Mouse (Mus musculus): Measurements from ENCODE around the gene Thop1. TPM values are rescaled to one million over a fixed set of nuclear protein-coding genes. Genes with fewer than 3 reads are reported as not detected.
"Not testable (repeated sequence)": the region's sequence is repeated elsewhere in the genome, so short reads cannot be mapped to it uniquely, and the experiment has no call there.

Gene Thop1
- polyA plus RNA-seq, 1 experiment = 139 TPM

DNA sequence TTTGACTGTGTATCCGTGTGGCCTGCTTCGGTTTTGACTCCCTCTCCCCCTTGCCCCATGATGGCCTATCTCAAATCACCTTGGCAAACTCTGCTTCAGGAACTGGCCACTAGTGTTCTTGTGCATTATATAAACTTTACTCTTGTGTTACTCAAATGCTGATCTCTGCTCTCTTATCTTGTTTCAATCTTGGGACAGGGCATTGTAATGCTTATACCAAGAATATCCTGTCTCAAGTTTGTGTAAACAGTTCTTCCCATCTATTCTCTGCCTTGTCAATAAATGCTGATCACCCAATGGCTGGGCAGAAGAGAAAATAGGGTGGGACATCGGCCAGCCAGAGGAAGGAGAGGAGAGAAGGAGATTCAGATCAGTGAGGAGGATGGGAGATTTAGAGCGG lies 7.1 kb upstream of the Thop1 start:
- H3K4me2 ChIP-seq (ENCODE audit: low read depth) = no peak overlapping the region
- H3K27me3 ChIP-seq (ENCODE audit: control insufficient read depth, insufficient read depth, insufficient read length) = peaks cover 9% of the 10 kb centered on the region
- H3K36me3 ChIP-seq (ENCODE audit: control insufficient read depth, insufficient read depth) = no peaks in the 10 kb centered on the region
- TF ChIP-seq MYOD1 (IDR thresholded peaks at IDR 0.05; ENCODE audit: control insufficient read depth in 1 of 3, insufficient read length in 2 of 3, low read depth in 2 of 3) = no peak
- TF ChIP-seq MYOG (IDR thresholded peaks at IDR 0.05; ENCODE audit: control insufficient read depth in 1 of 3, insufficient read depth in 1 of 3, insufficient read length in 2 of 3, low read depth in 2 of 3) = no peak
- TF ChIP-seq POLR2A (IDR thresholded peaks at IDR 0.05; ENCODE audit: insufficient read length, low read depth) = no peak
- no peak for TF ChIP-seq E2F4 (IDR thresholded peaks at IDR 0.05; ENCODE audit: insufficient read depth)
- no peak for TF ChIP-seq SRF (IDR thresholded peaks at IDR 0.05; ENCODE audit: control insufficient read depth, insufficient read length, low read depth)
- no peak for TF ChIP-seq POLR2AphosphoS2 (IDR thresholded peaks at IDR 0.05; ENCODE audit: insufficient read length, low read depth)
- TF ChIP-seq REST (IDR thresholded peaks at IDR 0.05; ENCODE audit: insufficient read depth, insufficient read length) = no peak
- TF ChIP-seq USF1 (IDR thresholded peaks at IDR 0.05; ENCODE audit: low read depth) = no peak
- no peak for TF ChIP-seq CEBPB (IDR thresholded peaks at IDR 0.05; ENCODE audit: insufficient read depth, poor library complexity, severe bottlenecking)
- TF ChIP-seq TCF3 (IDR thresholded peaks at IDR 0.05; ENCODE audit: insufficient read length, low read depth) = no peak
- no peak overlapping the region for H3K4me3 ChIP-seq
- H3ac ChIP-seq (ENCODE audit: control insufficient read depth, insufficient read length) = no peak overlapping the region
- peaks cover 23% of the 10 kb centered on the region for H3K79me2 ChIP-seq (ENCODE audit: control insufficient read depth, insufficient read depth)

- H3K4me2 ChIP-seq (ENCODE audit: low read depth); H3K4me3 ChIP-seq; H3K36me3 ChIP-seq (ENCODE audit: control insufficient read depth, insufficient read depth); H3ac ChIP-seq (ENCODE audit: control insufficient read depth, insufficient read length); H3K27me3 ChIP-seq (ENCODE audit: control insufficient read depth, insufficient read depth, insufficient read length); H3K79me2 ChIP-seq (ENCODE audit: control insufficient read depth, insufficient read depth): not testable (repeated sequence)
Measured at GRCm38 (mm10) chr10:81064519-81064918, 5.3 kb upstream of the Thop1 start.

DNA sequence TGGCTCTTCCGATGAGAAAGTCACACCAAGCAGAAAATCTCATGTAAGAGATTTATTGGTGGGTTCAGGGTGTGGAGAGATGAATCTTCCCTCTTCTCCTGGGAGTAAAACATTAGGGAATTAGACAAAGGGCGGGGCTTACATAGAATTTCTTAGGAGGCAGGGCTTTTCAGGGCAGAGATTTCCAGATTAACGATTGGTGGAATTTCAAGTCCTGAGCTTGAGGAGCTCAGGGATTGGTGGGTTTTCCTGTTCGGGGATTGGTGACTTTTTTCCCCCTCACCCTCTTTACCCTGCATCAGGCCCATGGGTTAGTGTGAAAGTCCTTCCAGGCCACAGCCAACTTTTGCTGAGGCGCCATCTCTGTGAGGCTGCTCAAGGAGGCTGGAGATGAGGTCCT lies 1.1 kb upstream of the Thop1 start:
- Histone ChIP-seq H3K4me3 (no peak overlapping the region), H3K36me3 (ENCODE audit: control insufficient read depth, insufficient read depth) (peaks cover 2% of the 10 kb centered on the region), H3K27me3 (ENCODE audit: control insufficient read depth, insufficient read depth, insufficient read length) (peaks cover 10% of the 10 kb centered on the region), H3K79me2 (ENCODE audit: control insufficient read depth, insufficient read depth) (peaks cover 14% of the 10 kb centered on the region), H3ac (ENCODE audit: control insufficient read depth, insufficient read length) (no peak overlapping the region), H3K4me2 (ENCODE audit: low read depth) (no peak overlapping the region)
- no peak for TF ChIP-seq MAX (IDR thresholded peaks at IDR 0.05; ENCODE audit: low read depth)
- no peak for TF ChIP-seq REST (IDR thresholded peaks at IDR 0.05; ENCODE audit: insufficient read depth, insufficient read length)
- TF ChIP-seq TCF12 (IDR thresholded peaks at IDR 0.05; ENCODE audit: insufficient read depth, poor library complexity, severe bottlenecking) = no peak
- TF ChIP-seq MYOD1 (IDR thresholded peaks at IDR 0.05; ENCODE audit: control insufficient read depth in 1 of 3, insufficient read length in 2 of 3, low read depth in 2 of 3) = no peak
- TF ChIP-seq USF1 (IDR thresholded peaks at IDR 0.05; ENCODE audit: low read depth) = no peak
- TF ChIP-seq CEBPB (IDR thresholded peaks at IDR 0.05; ENCODE audit: insufficient read depth, poor library complexity, severe bottlenecking) = no peak
- no peak for TF ChIP-seq E2F4 (IDR thresholded peaks at IDR 0.05; ENCODE audit: insufficient read depth)
- TF ChIP-seq SRF (IDR thresholded peaks at IDR 0.05; ENCODE audit: control insufficient read depth, insufficient read length, low read depth) = no peak
- TF ChIP-seq POLR2A (IDR thresholded peaks at IDR 0.05; ENCODE audit: insufficient read length, low read depth) = no peak
- no peak for TF ChIP-seq MYOG (IDR thresholded peaks at IDR 0.05; ENCODE audit: control insufficient read depth in 1 of 3, insufficient read depth in 1 of 3, insufficient read length in 2 of 3, low read depth in 2 of 3)

- H3K79me2 ChIP-seq (ENCODE audit: control insufficient read depth, insufficient read depth) = peaks cover 14% of the 10 kb centered on the region
- peaks cover 4% of the 10 kb centered on the region for H3K36me3 ChIP-seq (ENCODE audit: control insufficient read depth, insufficient read depth)
- H3K4me3 ChIP-seq = no peak overlapping the region
- H3K27me3 ChIP-seq (ENCODE audit: control insufficient read depth, insufficient read depth, insufficient read length) = peaks cover 5% of the 10 kb centered on the region
- peak overlapping the region; percentile 96 for H3K4me2 ChIP-seq (ENCODE audit: low read depth)
- H3ac ChIP-seq (ENCODE audit: control insufficient read depth, insufficient read length) = no peak overlapping the region
- TF ChIP-seq MAX (IDR thresholded peaks at IDR 0.05; ENCODE audit: low read depth) (no peak), E2F4 (IDR thresholded peaks at IDR 0.05; ENCODE audit: insufficient read depth) (no peak), MYOD1 (IDR thresholded peaks at IDR 0.05; ENCODE audit: control insufficient read depth in 1 of 3, insufficient read length in 2 of 3, low read depth in 2 of 3) (peak; percentile 88 to 99 (median 94)), USF1 (IDR thresholded peaks at IDR 0.05; ENCODE audit: low read depth) (no peak), TCF3 (IDR thresholded peaks at IDR 0.05; ENCODE audit: insufficient read length, low read depth) (peak; percentile 96), TCF12 (IDR thresholded peaks at IDR 0.05; ENCODE audit: insufficient read depth, poor library complexity, severe bottlenecking) (peak; percentile 72), MYOG (IDR thresholded peaks at IDR 0.05; ENCODE audit: control insufficient read depth in 1 of 3, insufficient read depth in 1 of 3, insufficient read length in 2 of 3, low read depth in 2 of 3) (peak; percentile 76 to 100 (median 98)), POLR2AphosphoS2 (IDR thresholded peaks at IDR 0.05; ENCODE audit: insufficient read length, low read depth) (no peak)
Measured at GRCm38 (mm10) chr10:81072290-81072689, 2.5 kb downstream of the Thop1 start.

GRCm38 (mm10) chr10:81073464-81073863 lies 3.6 kb downstream of the Thop1 start:
- no peak overlapping the region for H3ac ChIP-seq (ENCODE audit: control insufficient read depth, insufficient read length)
- no peak overlapping the region for H3K4me2 ChIP-seq (ENCODE audit: low read depth)
- H3K36me3 ChIP-seq (ENCODE audit: control insufficient read depth, insufficient read depth) = peaks cover 4% of the 10 kb centered on the region
- H3K79me2 ChIP-seq (ENCODE audit: control insufficient read depth, insufficient read depth) = peaks cover 14% of the 10 kb centered on the region
- H3K27me3 ChIP-seq (ENCODE audit: control insufficient read depth, insufficient read depth, insufficient read length) = no peaks in the 10 kb centered on the region
- no peak overlapping the region for H3K4me3 ChIP-seq
- TF ChIP-seq MAX (IDR thresholded peaks at IDR 0.05; ENCODE audit: low read depth) (no peak), MYOD1 (IDR thresholded peaks at IDR 0.05; ENCODE audit: control insufficient read depth in 1 of 3, insufficient read length in 2 of 3, low read depth in 2 of 3) (no peak), USF1 (IDR thresholded peaks at IDR 0.05; ENCODE audit: low read depth) (no peak), E2F4 (IDR thresholded peaks at IDR 0.05; ENCODE audit: insufficient read depth) (no peak), POLR2AphosphoS2 (IDR thresholded peaks at IDR 0.05; ENCODE audit: insufficient read length, low read depth) (no peak), TCF12 (IDR thresholded peaks at IDR 0.05; ENCODE audit: insufficient read depth, poor library complexity, severe bottlenecking) (no peak), SRF (IDR thresholded peaks at IDR 0.05; ENCODE audit: control insufficient read depth, insufficient read length, low read depth) (no peak)

Data from myocyte (in vitro differentiated cells).